Mouse (Mus musculus) stomach, embryonic 16.5 days (tissue): Measurements from ENCODE around the gene Mtrr. TPM values are rescaled to one million over a fixed set of nuclear protein-coding genes. Genes with fewer than 3 reads are reported as not detected.

Experiments
- ATAC-seq: fragments of 200-750 bp; cut with Nextera tagmentation; 2 replicates; pipeline ENCODE4 v1.8.0; 2017; ENCODE audit warnings: moderate number of reproducible peaks, moderate TSS enrichment; ENCODE audit not compliant: insufficient read depth, low FRiP score
- H3K27ac ChIP-seq: fragments of 300-500 bp; sonication (generic); 2 replicates; pipeline ENCODE4 v1.5.1; 2014; ENCODE audit warnings: low read length
- H3K27me3 ChIP-seq: fragments of 300-500 bp; sonication (generic); 2 replicates; pipeline ENCODE4 v1.6.1; 2014; ENCODE audit warnings: low read length, control low read depth, mixed read lengths; ENCODE audit not compliant: control insufficient read depth, insufficient read depth
- H3K36me3 ChIP-seq: fragments of 300-500 bp; sonication (generic); 2 replicates; pipeline ENCODE4 v1.6.1; 2014; ENCODE audit warnings: low read length; ENCODE audit not compliant: control insufficient read depth, insufficient read depth
- H3K4me1 ChIP-seq: fragments of 300-500 bp; sonication (generic); 2 replicates; pipeline ENCODE4 v1.6.1; 2014; ENCODE audit warnings: low read length, control low read depth, mixed read lengths; ENCODE audit not compliant: control insufficient read depth, insufficient read depth
- H3K4me2 ChIP-seq: fragments of 300-500 bp; sonication (generic); 2 replicates; pipeline ENCODE4 v1.6.1; 2014; ENCODE audit warnings: low read depth, low read length, mixed read lengths
- H3K4me3 ChIP-seq: fragments of 300-500 bp; sonication (generic); replicated peaks from 2 replicates; pipeline ENCODE4 v1.5.1; 2014; ENCODE audit warnings: mild to moderate bottlenecking, low read length
- H3K9ac ChIP-seq: fragments of 300-500 bp; sonication (generic); 2 replicates; pipeline ENCODE4 v1.6.1; 2014; ENCODE audit warnings: low read length
- H3K9me3 ChIP-seq: fragments of 300-500 bp; sonication (generic); replicated peaks from 2 replicates; pipeline ENCODE4 v1.6.1; 2016; ENCODE audit warnings: low read length, control low read depth; ENCODE audit not compliant: control insufficient read depth
- WGBS: fragments of 180-500 bp; shearing (Covaris S2); extraction: QIAGEN DNeasy Blood & Tissue Kit; methylation state at CpG from one replicate; pipeline ENCODE4 v1.1.7; 2014; 5-methylcytosine and 5-hydroxymethylcytosine counted together
- polyA plus RNA-seq: library from polyadenylated mRNA; unstranded; fragments of >200 nt; fragmentation: Nextera tagmentation; extraction: Ambion mirVana; gene quantifications from 2 replicates; pipeline ENCODE4 v1.2.1, GENCODE M21; 2015

The Mtrr gene
- polyA plus RNA-seq, 1 experiment from 2014 or later: 15.8 TPM

DNA sequence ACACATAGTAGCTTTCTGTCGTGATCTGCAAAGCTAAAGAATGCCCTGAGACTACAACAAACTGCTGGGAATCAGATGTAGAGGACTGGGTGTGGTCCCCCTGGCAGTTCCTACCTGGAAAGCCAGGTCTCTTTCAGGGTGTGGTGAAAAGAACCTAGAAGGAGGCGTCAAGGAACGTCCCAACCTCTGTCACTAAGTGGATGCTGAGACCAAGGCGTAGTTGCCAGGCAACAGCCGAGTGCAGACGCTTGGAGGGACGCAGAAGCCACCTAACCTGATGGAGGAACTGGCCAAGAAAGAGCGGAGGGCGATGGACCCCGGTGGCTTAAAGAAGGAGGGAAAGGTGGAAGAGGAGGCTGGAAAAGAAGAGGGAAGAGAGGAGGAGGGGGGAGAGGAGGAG, 15.2 kb upstream of the Mtrr start, which contains the start of gene 1700001L19Rik:
Gene 1700001L19Rik, plus strand, starts transcription at position 223 of the 400 bp plus-strand sequence.
- Histone ChIP-seq H3K36me3 (peaks cover 12% of the 10 kb centered on the region), H3K27me3 (no peaks in the 10 kb centered on the region), H3K9ac (no peak within 1 kb of the TSS), H3K9me3 (no peaks in the 10 kb centered on the region), H3K4me2 (peak within 1 kb of the TSS; percentile 48), H3K4me1 (peaks cover 3% of the 10 kb centered on the region; the same call in 1 of the 2 replicates), H3K27ac (no peak within 1 kb of the TSS), H3K4me3 (peak within 1 kb of the TSS; percentile 17; the same call in 1 of the 2 replicates)
- 11% methylated on average over 10 of the region's 10 CpGs for WGBS
- no peak for ATAC-seq

DNA sequence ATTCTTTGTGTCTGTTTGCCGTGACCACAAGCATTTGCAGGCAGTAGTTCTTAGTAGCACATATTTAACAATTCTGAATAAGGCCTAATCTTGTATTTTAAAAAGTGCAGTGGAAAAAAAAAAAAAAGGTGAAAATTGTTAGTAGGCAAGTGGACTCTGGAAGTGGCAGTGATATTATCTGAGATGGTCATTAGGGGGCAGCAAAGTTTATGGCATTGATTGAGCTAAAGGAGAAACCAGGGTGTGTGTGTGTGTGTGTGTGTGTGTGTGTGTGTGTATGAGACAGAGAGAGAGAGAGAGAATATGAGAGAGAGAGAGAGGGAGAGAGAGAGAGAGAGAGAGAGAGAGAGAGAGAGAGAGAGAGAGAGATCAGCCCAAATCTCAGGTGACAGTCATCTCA, 11.8 kb upstream of the Mtrr start:
- H3K4me1 ChIP-seq: peaks cover 3% of the 10 kb centered on the region; the same call in 1 of the 2 replicates
- no peak overlapping the region for H3K4me3 ChIP-seq
- WGBS: 73% methylated on average over 1 of the region's 1 CpGs
- H3K36me3 ChIP-seq: peaks cover 34% of the 10 kb centered on the region
- H3K27me3 ChIP-seq: no peaks in the 10 kb centered on the region
- H3K9me3 ChIP-seq: no peaks in the 10 kb centered on the region
- H3K9ac ChIP-seq: no peak overlapping the region
- no peak for ATAC-seq
- H3K4me2 ChIP-seq: no peak overlapping the region
- no peak overlapping the region for H3K27ac ChIP-seq

DNA sequence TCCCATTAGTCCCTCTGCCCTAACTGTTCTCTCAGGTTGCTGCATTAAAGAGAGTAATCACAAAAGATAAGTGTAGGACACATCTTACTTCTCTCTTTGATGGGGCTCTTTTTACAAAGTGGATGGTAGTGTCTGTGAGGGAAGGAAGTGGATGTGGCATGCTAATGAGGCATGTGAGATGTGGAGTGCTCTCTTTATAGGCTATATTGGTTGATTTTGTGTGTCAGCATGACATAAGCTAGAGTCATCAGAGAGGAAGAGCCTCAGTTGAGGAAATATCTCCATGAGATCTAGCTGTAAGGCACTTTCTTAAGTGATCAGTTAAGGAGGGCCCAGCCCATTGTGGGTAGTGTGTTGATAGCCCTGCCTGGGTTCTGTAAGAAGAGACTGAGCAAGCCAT, 6.4 kb upstream of the Mtrr start:
- no peak for ATAC-seq
- no peaks in the 10 kb centered on the region for H3K9me3 ChIP-seq
- no peak overlapping the region for H3K9ac ChIP-seq
- no peak overlapping the region for H3K4me3 ChIP-seq
- peaks cover 47% of the 10 kb centered on the region for H3K36me3 ChIP-seq
- no peaks in the 10 kb centered on the region for H3K27me3 ChIP-seq
- no peak overlapping the region for H3K27ac ChIP-seq
- H3K4me2 ChIP-seq: no peak overlapping the region
- H3K4me1 ChIP-seq: no peaks in the 10 kb centered on the region; the same call in 1 of the 2 replicates

DNA sequence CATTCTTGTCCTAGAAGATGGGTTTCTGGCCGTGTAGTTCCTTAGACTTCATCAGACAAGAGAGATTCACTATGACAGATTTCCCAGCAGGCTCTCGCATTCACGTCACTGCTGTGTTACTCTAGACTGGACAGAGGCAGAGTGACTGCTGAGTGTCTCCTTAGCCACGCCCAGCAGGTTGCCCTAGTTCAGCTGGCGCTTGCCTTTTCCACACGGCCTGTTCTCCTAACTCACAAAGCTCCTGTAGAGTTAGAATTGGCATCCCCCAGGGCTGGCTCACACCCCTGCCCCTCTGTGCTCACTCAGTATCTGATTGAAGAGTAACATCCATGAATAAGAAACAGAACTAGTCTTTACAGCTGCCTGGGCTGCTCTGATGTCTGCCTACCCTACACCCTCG, 3.5 kb upstream of the Mtrr start:
- Histone ChIP-seq H3K27ac (no peak overlapping the region), H3K4me2 (no peak overlapping the region), H3K4me1 (peaks cover 14% of the 10 kb centered on the region), H3K9me3 (no peaks in the 10 kb centered on the region), H3K27me3 (no peaks in the 10 kb centered on the region), H3K36me3 (peaks cover 24% of the 10 kb centered on the region; the same call in 1 of the 2 replicates), H3K9ac (no peak overlapping the region), H3K4me3 (no peak overlapping the region)
- WGBS: 86% methylated on average over 7 of the region's 7 CpGs
- no peak for ATAC-seq

DNA sequence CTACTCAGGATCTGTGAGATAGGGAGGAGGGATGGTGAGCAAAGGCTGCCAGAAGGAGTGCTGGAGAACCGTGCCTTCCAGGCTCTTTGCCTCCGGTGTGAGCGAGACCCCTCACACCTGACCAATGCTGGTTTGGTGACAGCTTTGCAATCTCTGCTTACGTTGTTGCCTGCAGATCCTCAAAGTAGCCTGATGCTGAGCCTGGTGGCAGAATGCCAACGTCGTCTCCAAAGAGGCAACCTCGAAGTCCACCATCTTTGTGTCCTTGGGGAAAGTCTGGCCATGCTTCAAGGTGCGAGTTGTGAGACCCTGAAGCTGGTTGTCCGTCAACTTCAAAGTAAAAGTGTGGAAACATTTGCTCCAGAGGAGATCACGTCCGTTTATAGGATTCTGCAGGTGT, 2.0 kb upstream of the Mtrr start:
- Histone ChIP-seq H3K27me3 (no peaks in the 10 kb centered on the region), H3K4me1 (peaks cover 14% of the 10 kb centered on the region), H3K9ac (no peak overlapping the region), H3K4me2 (no peak overlapping the region), H3K9me3 (no peaks in the 10 kb centered on the region), H3K27ac (no peak overlapping the region), H3K36me3 (peaks cover 17% of the 10 kb centered on the region; the same call in 1 of the 2 replicates), H3K4me3 (no peak overlapping the region)
- no peak for ATAC-seq
- WGBS: 87% methylated on average over 11 of the region's 11 CpGs

DNA sequence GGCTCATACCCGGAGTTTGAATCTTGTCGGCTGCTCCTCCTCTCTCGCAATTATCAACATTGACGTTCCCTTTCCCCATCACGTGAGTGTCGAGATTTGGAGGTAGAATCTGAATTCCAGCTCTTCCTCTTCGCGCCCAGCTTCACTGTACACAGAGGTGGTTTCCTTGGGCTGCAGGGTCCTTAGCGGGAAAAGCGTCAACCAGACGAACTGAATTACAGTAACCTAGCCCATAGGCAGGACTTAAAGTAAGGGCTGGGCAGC, 500 bp upstream of the Mtrr start:
- WGBS: 0% methylated on average over 11 of the region's 11 CpGs
- no peaks in the 10 kb centered on the region for H3K27me3 ChIP-seq
- H3K4me3 ChIP-seq: peak overlapping the region; percentile 88
- H3K36me3 ChIP-seq: peaks cover 11% of the 10 kb centered on the region; the same call in 1 of the 2 replicates
- ATAC-seq: peak; percentile 8; the same call in 1 of the 2 replicates
- peaks cover 14% of the 10 kb centered on the region for H3K4me1 ChIP-seq
- H3K27ac ChIP-seq: peak overlapping the region; percentile 84
- peak overlapping the region; percentile 70 for H3K4me2 ChIP-seq
- H3K9ac ChIP-seq: peak overlapping the region; percentile 88
- H3K9me3 ChIP-seq: no peaks in the 10 kb centered on the region

DNA sequence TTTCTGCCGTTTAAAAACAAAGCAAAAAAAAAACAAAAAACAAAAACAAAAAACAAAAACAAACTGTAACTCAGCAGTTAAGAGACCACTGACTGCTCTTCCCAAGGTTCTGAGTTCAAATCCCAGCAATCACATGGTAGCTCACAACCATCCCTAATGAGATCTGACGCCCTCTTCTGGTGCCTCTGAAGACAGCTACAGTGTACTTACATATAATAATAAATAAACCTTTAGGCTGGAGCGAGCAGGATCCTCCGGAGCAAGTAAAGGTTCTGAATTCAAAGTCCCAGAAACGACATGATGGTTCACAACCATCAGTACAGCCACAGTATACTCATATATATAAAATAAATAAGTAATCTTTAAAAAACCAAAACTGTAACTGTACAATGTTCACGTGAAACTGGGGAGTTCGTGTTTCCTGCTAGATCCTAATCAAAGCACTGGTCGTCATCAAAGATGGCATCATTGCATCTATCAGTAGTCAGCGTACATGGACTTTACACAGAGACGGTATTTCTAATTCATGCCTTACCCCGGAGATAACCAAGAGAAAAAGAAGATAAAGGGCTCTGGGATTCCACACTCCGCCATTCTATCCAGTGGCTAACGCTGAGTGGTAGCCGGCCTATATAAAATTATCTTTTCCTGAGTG, 736 bp downstream of the Mtrr start:
- Histone ChIP-seq H3K27me3 (no peaks in the 10 kb centered on the region), H3K4me3 (peak overlapping the region; percentile 88), H3K4me1 (peaks cover 14% of the 10 kb centered on the region), H3K36me3 (peaks cover 6% of the 10 kb centered on the region; the same call in 1 of the 2 replicates), H3K9me3 (no peaks in the 10 kb centered on the region), H3K27ac (peak overlapping the region; percentile 74), H3K9ac (peak overlapping the region; percentile 88), H3K4me2 (peak overlapping the region; percentile 70)
- ATAC-seq: no peak
- WGBS: 18% methylated on average over 14 of the region's 14 CpGs

DNA sequence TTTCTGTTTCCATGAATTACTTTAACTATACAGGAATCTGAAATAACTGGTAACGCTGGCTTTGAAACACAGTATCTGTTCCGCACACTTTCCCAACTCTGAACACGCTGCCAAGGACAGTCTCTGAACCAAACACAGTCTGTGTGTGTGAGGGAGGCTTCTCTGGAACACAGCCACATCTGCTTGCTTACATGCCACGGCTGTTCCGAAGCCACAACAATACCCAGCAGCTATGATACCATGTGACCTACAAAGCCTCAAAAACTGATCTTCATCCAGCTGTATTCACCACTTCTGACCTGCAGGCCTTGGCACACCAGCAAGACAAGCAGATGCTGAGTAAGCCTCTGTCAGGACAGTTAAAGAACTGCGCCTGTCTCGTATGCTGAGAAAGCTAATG, 4.0 kb downstream of the Mtrr start:
- H3K9me3 ChIP-seq: no peaks in the 10 kb centered on the region
- no peak overlapping the region for H3K9ac ChIP-seq
- no peak overlapping the region for H3K4me3 ChIP-seq
- WGBS: 81% methylated on average over 7 of the region's 7 CpGs
- H3K27me3 ChIP-seq: no peaks in the 10 kb centered on the region
- peaks cover 11% of the 10 kb centered on the region for H3K4me1 ChIP-seq
- no peak overlapping the region for H3K4me2 ChIP-seq
- no peak overlapping the region for H3K27ac ChIP-seq
- no peak for ATAC-seq
- H3K36me3 ChIP-seq: no peaks in the 10 kb centered on the region

DNA sequence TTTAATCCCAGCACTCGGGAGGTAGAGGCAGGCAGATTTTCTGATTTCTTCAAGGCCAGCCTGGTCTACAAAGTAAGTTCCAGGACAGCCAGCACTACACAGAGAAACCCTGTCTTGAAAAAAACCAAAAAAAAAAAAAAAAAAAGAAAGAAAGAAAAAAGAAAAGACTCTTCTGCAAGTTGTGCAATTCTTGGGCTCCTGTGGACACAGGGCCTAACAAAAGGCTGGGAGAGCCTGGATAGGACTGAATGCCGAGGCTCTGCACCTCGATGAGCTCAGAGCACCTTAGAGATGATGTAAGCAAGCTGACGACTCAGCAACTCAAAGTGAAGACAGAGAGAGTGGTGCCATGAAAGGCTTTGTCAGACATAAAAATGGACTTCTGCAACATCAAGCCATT, 7.6 kb downstream of the Mtrr start:
- no peaks in the 10 kb centered on the region; the same call in 1 of the 2 replicates for H3K4me1 ChIP-seq
- H3K27me3 ChIP-seq: no peaks in the 10 kb centered on the region
- H3K27ac ChIP-seq: no peak overlapping the region
- H3K4me3 ChIP-seq: no peak overlapping the region
- H3K9ac ChIP-seq: no peak overlapping the region
- H3K36me3 ChIP-seq: peaks cover 10% of the 10 kb centered on the region
- WGBS: 73% methylated on average over 4 of the region's 4 CpGs
- ATAC-seq: no peak
- no peaks in the 10 kb centered on the region for H3K9me3 ChIP-seq
- H3K4me2 ChIP-seq: no peak overlapping the region
